Mouse (Mus musculus) cerebellum, adult 11 months (tissue): ENCODE measurements around the gene Lrrc8a.

Experiments
- DNase-seq: peaks from one replicate; pipeline ENCODE4 v3.0.0; 2022

Lrrc8a gene

DNA sequence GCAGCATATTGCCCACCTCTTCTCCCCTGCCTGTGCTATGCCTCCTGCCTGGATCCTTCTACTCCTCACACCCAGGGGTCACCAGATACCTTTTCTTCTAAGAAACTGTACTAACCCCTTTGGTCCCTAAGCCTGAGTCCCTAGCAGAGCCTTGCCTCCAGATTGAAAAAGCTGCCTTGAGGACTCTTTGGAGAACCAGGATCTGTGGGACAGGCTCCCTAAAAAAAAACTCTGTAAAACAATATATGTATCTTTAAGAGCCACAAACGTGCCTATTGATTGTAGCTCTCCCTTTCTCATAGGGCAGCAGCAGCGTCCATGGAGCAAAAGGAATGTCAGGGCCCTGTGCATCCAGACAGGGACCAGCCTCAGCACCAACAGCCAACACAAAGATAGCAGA lies 2.8 kb downstream of the Lrrc8a start, which contains the start of gene Gm28035:
Gene Gm28035 (plus strand): TSS at position 301 of the 400 bp plus-strand sequence.
- no peak for DNase-seq

DNA sequence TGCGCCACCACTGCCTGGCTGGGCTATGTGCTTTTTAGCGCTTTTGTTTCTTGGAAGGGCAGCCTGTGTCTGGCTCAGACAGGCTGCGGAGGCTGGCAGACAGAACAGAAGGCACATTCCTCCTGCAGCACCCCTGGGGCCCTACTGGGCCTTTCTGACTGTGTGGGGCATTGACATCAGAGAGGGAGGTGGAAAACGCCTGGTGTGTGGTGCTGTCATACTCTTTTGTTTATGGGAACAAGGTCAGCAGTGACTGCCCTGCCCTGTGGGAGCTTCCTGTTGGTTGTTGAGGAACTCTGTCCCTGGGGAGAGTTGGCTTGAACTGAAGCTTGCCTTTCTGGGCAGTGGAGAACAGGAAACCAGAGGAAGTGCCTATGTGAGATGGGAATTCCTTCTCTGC lies 5.0 kb downstream of the Lrrc8a start:
- DNase-seq: peak; percentile 54

DNA sequence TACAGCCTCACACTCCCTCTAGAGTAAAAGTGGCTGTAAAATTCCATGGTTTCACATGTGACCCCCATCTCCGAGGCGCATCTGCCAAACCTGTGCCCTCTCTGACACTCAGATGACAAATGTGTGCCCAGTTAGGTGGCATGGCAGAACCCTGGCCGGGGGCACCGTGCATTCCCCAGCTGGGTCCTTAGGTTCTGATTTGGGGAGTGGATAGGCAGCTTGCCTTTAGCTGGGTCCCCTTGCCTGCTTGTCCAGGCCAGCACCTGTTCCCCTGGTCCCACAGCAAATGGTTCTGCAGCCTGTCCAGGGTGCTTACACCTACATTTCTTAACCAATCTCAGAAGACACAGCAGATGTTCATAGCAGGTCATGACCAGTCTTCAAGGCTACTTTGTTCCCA lies 5.9 kb downstream of the Lrrc8a start:
- DNase-seq: no peak

DNA sequence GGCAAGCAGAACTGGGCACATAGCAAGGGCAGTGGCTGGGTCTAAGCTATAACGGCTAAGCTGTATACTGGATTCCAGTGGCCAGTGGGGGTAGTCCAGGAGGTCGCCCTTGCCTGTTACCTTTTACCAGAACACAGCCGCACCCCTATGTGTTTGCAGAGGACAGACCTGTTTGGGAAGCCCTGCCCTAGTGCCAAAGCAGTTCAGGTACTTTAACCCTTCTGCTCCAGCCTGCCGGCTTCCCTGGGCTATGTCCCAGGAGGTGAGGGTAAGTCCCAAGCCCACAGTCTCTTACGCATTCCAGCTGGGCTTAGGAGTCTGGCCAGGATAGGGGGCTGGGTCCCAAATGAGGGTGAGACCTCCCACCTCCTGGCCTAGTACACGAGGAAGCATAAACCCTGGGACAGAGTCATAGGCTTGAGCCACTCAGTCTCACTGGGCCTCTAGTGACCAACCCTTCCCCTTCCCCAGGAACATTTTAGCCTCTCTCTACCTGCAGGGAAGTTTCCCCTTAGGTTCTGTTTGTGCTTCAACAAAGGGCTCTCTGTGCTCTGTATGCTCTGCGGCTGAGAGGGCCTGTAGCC lies 7.2 kb downstream of the Lrrc8a start:
- DNase-seq: no peak

DNA sequence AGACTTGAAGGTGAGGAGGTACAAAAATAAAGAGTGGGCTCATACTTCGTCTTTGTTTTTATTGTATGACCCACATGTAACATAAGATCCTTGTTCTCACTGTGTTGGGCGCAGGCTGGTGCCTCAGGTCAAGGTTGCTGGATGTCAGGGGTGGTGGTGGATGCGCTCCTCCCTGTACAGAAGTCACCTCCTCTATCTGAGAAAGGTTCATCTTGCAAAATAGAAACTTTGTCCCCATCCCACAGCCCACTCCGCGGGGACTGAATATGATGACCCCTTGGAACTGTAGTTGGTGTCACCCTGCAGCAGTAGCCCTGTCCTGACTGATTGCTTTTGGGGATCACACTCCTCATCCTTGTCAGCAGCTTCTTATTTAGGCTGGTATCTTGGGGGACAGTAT lies 9.5 kb downstream of the Lrrc8a start:
- DNase-seq: no peak

DNA sequence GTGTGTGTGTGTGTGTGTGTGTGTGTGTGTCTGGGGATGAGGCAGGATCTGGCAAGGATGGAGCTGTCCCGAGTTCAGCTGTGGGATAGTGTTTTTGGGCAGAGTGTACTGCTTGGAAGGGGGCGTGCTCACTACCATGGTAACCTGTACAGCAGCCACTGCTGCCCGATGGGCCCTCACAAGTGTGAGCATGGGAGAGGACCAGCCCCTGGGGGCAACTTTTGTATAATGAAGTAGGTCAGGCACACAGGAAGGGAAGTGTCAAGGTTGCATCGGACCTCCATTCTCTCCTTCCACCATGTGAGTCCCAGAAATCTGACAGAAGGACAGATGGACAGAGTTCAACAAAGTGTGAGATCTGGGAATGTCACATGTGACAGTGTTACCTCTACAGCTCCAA lies 10.2 kb downstream of the Lrrc8a start:
- no peak for DNase-seq

DNA sequence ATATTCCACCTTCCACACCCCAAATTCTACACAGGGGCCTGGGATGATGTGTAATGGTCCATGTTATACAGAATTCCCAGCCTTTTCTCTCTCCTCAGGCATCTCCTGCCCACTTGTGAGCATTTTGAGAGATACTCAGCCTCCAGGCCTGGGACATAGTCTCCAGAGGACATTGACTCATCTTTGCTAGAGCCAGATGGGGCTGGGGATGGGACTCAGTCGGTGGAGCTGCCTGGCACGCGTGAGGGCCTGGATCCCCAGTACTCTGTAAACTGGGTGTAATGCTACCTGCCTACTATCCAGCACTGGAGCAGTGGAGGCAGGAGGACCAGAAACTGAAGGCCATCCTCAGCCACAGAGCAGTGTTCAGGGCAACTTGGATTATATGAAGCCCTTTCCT lies 11.7 kb downstream of the Lrrc8a start:
- DNase-seq: no peak

DNA sequence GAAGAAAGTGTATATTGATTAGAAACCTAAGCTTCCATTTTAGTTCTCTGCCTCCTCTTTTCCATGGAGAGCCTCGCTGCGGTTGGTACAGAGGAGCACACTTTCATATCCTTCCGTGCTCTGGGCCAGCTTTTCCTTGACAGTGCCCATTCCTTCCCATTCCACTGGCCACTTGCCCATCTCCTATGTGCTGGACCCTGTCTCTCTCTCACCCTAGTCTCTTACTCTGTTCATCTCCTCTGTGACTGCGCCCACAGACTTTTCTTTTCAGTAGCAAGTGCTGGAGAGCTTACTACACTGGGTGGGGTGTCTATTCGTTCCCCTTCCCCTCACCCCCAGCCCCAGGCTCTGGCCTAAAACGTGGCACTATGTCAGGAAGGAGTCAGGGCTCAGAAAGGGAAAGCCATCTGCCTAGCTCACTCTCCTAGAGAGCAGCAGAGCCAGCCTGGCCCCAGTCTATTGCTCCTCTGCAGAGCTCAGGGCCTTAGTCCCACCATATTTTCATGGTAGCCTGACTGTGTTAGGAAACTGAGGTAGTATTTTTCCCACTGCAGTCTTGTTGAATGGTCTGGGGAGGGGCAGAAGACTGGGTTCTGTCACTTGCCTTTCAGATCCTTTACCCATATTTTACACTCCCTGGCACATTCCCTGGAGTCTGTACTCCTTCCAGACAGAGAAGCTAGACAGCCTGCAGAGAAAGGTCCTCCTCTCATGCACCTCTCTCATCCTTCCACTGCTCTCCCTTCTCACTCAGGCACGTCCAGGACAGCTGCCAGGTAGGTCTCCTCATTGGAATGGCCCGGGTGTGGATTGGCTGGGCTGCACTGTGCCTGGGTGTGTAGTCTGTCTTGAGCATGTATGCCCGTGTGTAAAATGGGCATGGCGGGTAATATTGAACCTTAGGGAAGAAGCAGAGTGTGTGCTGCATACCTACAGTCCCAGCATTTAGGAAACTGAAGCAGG lies 12.9 kb downstream of the Lrrc8a start:
- no peak for DNase-seq

DNA sequence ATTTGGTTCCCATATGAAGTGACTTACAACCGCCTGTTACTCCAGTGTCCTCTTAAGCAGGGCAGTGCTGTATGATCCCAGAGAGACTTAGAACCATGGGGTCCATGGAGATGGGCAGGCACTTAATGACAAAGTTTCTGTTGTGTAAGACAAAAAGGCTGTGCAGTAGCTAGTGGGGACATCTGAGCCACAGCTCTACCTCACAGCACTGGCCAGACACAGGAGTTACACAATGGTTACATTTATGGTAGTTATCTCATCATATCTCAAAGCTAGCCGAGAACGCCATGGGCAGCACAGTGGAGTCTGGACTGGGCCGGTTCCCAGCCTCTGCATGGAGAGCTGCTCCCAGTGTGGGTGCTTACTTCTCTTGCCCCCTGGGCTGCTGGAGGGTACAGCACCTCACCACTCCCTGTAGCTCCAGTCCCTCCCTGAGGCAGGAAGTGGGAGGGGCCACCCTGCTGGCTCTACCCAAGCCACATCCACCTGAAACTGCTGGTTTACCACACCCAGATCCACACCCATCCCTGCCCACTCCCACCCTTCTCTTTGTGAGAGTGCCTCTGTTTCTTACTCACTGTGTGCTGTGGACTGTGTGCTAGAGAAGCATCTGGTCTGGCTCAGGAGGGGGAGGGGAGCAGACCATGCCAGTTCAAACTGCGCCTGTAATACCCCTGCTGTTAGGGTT lies 14.0 kb downstream of the Lrrc8a start:
- DNase-seq: no peak

DNA sequence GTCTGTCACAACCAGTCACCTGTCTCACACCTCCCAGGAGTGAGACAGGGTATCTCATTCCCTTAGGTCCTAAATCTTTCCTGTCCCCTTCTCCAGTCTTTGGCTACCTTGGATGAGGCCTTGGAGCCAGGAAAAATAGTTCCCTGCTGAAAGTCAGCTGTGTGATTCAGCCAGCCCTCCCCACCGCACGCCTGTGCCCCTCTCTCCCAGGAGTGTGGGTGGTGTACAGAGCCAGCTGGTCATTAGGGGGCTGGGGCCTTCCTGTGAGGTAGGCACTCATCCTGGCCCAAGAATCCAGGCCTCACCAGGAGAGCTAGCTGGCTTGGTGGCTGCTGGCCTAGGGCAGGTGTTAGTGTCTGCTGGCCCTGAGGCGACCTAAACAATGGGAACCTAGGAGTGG lies 15.0 kb downstream of the Lrrc8a start:
- DNase-seq: no peak

DNA sequence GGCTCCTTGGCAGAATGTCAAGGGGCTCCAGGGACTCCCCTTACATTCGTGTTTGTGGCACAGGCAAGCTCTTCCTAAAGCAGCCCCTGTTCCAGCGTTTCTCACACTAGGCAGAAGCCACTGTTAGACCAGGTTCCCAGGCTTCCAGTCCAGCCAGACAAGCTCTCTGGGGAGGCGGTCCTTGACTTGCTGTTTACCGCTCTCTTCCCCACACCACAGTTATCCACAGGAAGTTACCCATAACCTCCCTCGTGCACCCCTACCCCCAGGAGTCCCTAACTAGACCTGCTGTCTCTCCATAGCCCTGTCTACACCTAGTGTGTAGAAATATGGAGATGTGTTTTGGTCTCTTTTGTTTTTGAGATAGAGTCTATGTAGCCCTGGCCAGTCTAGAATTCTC lies 16.3 kb downstream of the Lrrc8a start:
- DNase-seq: no peak

DNA sequence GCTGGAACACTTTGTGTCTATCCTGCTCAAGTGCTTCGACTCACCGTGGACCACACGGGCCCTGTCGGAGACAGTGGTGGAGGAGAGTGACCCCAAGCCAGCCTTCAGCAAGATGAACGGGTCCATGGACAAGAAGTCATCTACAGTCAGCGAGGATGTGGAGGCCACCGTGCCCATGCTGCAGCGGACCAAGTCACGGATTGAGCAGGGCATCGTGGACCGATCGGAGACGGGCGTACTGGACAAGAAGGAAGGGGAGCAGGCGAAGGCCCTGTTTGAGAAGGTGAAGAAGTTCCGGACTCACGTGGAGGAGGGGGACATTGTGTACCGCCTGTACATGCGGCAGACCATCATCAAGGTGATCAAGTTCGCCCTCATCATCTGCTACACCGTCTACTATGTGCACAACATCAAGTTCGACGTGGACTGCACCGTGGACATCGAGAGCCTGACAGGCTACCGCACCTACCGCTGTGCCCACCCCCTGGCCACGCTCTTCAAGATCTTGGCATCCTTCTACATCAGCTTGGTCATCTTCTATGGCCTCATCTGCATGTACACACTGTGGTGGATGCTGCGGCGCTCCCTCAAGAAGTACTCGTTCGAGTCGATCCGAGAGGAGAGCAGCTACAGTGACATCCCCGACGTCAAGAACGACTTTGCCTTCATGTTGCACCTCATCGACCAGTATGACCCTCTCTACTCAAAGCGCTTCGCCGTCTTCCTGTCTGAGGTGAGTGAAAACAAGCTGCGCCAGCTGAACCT lies 18.3 kb downstream of the Lrrc8a start:
- no peak for DNase-seq

DNA sequence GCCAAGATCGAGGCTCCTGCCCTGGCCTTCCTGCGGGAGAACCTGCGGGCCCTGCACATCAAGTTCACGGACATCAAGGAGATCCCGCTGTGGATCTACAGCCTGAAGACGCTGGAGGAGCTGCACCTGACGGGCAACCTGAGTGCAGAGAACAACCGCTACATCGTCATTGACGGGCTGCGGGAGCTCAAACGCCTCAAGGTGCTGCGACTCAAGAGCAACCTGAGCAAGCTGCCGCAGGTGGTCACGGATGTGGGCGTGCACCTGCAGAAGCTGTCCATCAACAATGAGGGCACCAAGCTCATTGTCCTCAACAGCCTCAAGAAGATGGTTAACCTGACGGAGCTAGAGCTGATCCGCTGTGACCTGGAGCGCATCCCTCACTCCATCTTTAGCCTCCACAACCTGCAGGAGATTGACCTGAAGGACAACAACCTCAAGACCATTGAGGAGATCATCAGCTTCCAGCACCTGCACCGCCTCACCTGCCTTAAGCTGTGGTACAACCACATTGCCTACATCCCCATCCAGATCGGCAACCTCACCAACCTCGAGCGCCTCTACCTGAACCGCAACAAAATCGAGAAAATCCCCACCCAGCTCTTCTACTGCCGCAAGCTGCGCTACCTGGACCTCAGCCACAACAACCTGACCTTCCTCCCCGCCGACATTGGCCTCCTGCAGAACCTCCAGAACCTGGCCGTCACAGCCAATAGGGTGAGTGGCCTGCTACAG lies 19.3 kb downstream of the Lrrc8a start:
- no peak for DNase-seq

DNA sequence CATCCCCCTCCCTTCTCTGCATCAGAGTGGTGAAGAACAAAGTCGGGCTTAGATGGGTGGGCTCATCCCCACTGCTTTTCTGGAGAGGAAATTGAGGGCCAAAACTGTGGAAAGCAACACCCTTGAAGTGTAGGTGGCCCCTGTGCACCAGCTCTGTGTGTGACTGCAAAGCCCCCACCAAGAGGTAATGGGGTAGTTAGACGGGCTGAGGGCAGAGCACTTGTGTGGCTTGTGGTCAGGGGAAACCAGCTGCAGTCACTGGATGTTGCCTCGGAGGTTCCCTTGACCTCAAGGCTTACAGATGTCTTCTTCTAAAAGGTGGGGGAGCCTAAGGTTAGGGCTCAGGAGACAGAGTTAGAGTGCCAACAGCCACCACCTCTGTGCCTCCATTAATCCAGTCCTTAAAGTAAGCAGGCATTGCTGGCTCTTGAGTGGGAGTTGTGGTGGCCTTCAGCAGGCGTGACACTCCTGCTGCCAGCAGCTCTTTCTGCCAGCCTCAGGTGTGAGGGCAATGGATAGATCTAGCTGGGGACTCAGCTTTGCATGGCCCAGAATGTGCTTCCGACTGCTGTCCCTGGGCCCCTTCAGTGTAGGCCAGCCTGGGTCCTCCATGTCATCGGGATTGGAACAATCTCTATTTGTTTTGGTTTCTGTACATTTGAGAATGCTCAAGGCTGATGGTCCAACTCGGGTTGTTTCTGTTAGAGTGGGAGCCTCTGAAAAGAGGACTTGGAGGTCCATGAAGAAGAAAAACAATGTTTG lies 20.4 kb downstream of the Lrrc8a start:
- DNase-seq: no peak

DNA sequence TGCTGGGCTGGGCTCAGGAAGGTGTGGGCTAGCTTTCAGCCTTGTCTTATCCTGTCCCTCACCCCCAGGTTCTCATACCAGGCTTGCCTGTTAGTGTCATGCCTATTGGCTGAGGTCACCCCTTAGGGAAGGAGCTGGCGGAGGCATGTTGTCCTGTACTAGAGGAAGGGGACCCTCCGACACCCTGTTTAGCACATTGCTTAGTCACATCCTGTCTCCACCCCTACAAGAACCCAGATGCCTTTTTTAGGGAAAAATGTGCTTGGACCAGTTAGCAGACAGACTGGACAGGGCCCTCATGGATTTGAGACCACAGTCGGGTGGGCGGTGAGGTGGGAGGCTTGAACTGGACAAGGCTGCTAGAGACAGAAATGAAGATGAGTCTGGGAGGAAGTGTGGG lies 21.1 kb downstream of the Lrrc8a start:
- DNase-seq: no peak

DNA sequence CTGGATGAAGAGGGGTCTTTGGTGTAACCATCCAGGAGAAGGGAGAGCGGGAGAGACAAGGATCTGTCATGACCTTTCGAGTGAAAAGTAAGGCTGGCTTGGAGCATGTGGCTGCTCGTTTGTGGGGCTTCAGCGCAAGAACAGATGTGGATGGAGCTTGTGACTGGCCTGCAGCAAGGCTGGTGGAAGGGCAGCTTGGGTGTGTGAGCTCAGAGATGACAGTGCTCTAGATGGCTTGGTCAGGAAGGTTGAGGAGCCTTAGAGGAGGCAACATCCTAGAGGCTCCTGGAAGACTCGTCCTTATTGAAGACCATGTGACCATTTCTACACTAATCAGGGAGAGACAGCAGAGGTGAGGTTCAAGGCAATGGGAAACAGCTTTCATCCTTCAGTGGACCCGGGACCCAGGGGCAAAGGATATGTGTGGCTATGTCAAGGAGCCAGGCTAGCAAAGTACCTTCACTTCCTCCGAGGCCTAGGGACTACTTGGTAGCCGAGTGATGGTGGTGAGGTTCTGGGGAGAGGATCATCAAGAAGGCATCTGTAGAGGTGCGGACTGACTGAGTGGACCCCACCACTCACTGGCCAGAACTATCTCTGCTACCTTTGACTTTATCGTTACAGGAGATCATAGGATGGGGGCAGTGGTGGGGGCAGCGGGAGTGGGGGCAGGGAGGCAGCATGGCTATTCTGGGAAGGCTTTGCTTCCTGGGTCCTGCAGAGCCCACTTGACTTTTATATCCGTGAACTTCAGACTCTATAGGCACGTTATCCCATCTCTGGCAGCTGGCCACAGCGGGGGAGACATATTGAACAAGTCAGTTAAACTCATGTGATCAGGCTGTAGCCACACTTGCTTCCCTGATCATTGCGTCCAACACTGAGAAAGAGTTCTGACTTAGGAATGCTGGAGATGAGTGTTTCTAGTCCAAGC lies 21.9 kb downstream of the Lrrc8a start:
- DNase-seq: no peak

DNA sequence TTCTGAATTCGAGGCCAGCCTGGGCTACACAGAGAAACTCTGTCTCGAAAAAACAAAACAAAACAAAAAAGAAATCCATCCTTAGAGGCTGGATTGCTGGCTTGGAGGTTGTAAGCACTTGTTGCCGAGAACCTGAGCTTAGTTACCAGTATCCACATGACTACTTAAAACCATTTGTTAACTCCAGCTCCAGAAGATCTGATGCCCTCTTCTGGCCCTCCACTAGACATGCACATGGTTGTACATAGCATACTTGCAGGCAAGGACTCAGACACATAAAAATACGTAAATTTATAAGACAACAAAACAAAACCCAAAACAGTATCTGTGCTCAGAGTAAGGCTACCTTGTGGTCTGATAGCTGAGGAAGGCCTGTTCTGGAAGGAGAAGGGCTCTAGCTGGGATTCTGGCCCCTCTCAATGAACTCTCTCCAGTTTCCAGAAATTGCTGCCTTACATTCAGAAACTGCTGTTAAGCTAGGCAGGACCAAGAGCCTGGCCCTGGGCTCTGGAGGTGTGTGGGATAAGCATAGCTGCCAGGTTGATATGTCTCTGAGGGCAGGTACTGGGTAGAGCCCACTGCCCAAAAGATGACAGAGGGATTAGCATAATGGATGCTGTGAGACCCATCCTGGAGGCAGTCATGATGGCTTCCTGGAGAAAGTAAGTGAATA lies 23.7 kb downstream of the Lrrc8a start:
- no peak for DNase-seq

DNA sequence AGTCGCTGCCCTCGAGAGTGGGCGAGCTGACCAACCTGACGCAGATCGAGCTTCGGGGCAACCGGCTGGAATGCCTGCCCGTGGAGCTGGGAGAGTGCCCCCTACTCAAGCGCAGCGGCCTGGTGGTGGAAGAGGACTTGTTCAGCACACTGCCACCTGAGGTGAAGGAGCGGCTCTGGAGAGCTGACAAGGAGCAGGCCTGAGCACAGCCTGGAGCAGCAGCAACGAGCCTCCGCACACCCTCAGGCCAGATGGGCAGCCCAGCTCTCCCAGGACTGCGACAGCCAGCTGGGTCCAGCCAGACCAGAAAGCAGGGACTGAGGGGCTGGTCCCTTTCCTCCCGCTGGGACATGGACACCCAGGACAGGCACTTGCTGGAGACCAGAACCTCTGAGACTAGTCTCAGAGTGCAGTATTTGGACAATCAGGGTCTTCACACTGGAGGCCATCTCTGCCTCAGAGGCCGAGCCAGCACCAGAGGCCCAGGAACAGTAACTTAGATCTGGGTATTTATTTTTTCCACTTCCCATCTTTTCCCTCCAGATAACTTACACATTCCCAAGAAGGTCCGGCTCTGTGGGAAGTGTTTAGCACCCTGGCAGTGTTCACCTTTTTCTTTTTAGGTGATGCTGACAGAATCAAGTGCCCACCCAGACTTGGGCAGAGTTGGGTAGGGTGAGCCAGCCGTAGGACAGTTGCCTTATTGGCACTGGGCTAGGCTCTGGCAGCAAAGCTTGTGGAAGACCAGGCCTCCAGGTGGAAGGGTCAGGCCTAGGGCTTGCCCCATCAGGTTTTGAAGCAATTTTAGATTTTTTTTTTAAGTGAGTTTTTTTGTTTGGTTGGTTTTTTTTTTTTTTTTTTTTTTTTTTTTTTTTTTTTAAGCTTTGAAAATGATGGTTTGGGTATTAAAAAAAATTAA lies 24.7 kb downstream of the Lrrc8a start:
- DNase-seq: peak; percentile 16
